Mouse (Mus musculus) neutrophil, adult 5-6 weeks (primary cell): ENCODE data around the gene Gm5431. TPM values are rescaled to one million over a fixed set of nuclear protein-coding genes. Genes with fewer than 3 reads are reported as not detected.
A peak's percentile ranks its signal among the peaks of the same experiment; 100 is the strongest.
"Not testable (repeated sequence)": the region's sequence is repeated elsewhere in the genome, so short reads cannot be mapped to it uniquely, and the experiment has no call there.

ENCODE experiments used
- ATAC-seq: fragments of 151-379, 151-347 bp; 2 replicates; pipeline ENCODE4 v1.8.0; 2017; ENCODE audit warnings: mild to moderate bottlenecking, moderate TSS enrichment; ENCODE audit not compliant: insufficient number of reproducible peaks, poor library complexity, low FRiP score, severe bottlenecking; ENCODE audit errors: extremely low read depth
- total RNA-seq: library from RNA; stranded (forward); fragments of 200-1000 nt; gene quantifications from 2 replicates; pipeline ENCODE4 v1.2.3, GENCODE M21; 2017

Gm5431 gene
- total RNA-seq, 1 experiment from 2014 or later = 3.7 TPM

- ATAC-seq = no peak
These were observed 29.2 kb downstream of the Gm5431 start for GRCm38 (mm10) chr11:48872695-48873300.

- peak; percentile 17; the same call in 1 of the 2 replicates for ATAC-seq
These were observed 30.0 kb downstream of the Gm5431 start for GRCm38 (mm10) chr11:48871817-48872541.

GRCm38 (mm10) chr11:48871201-48871772, 30.7 kb downstream of the Gm5431 start, which contains the start of gene Irgm1:
Gene Irgm1 (minus strand): TSS chr11:48871683.
- ATAC-seq = peak; percentile 61

- no peak for ATAC-seq
These were observed 31.2 kb downstream of the Gm5431 start for GRCm38 (mm10) chr11:48870781-48871180.

GRCm38 (mm10) chr11:48869380-48870110, 32.5 kb downstream of the Gm5431 start:
- ATAC-seq = no peak

GRCm38 (mm10) chr11:48866481-48866880, 35.5 kb downstream of the Gm5431 start:
- no peak for ATAC-seq

GRCm38 (mm10) chr11:48863808-48864207, 38.2 kb downstream of the Gm5431 start:
- no peak for ATAC-seq

GRCm38 (mm10) chr11:48862784-48863319, 39.2 kb downstream of the Gm5431 start:
- no peak for ATAC-seq

GRCm38 (mm10) chr11:48859014-48859413, 43.0 kb downstream of the Gm5431 start:
- peak; percentile 58 for ATAC-seq

- peak; percentile 67 for ATAC-seq
These were observed 48.4 kb downstream of the Gm5431 start for GRCm38 (mm10) chr11:48853474-48854180.

GRCm38 (mm10) chr11:48852624-48853473, 49.2 kb downstream of the Gm5431 start:
- no peak for ATAC-seq

GRCm38 (mm10) chr11:48852190-48852589, 49.8 kb downstream of the Gm5431 start:
- ATAC-seq = no peak

- ATAC-seq = no peak
These were observed 50.6 kb downstream of the Gm5431 start for GRCm38 (mm10) chr11:48851270-48851995.

GRCm38 (mm10) chr11:48850240-48850639, 51.8 kb downstream of the Gm5431 start:
- no peak for ATAC-seq

GRCm38 (mm10) chr11:48846881-48847280, 55.1 kb downstream of the Gm5431 start:
- no peak for ATAC-seq

- not testable (repeated sequence) for ATAC-seq
These were observed 55.7 kb downstream of the Gm5431 start for GRCm38 (mm10) chr11:48846362-48846761.

- no peak for ATAC-seq
These were observed 56.7 kb downstream of the Gm5431 start for GRCm38 (mm10) chr11:48845244-48845815.
